Mouse (Mus musculus): Measurements from ENCODE around the gene Enkd1.
A peak's percentile ranks its signal among the peaks of the same experiment; 100 is the strongest.

Enkd1 gene

DNA sequence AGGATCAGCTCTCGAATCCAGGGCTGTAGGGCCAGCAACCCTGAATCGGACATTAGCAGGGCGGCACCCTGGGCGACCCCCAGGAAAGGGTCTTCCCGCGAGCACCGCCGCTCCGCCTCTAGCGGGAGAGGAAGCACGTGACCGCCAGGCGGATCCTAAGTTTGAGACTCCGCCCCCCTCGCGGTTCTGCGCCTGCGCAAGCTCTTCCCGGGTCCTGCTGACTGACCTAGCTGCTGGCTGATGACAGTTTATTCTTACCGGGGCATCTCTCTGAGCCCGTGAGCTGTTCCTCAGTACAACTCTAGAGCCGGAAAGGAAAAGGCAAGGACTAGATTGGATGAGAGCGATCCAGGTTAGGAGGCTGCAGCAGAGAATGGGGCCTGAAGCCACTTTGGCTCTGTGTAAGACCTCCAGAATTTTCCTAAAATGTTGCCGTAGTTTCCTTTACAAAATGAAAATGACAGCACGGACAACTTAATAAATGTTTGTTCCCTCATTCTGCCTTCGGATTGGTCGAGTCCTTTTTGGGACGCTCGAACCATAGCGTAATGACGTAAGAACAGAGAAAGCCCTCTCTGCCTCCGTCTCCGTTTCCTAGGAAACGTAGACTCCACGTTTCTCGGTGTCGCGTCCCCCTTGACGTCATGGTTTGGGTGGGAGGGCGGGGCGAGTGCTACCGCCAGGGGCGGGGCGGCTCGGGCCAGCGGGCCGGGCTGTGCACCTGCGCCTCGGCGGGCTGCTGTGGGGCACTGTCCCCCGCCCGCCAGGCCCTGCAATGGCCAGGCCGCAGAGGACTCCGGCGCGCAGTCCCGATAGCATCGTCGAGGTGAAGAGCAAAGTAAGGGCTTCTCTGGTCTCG is 6.8 kb downstream of the Enkd1 start, which contains the start of the genes Acd and Pard6a:
TSS of gene Acd (minus strand) at position 137 of the 859 bp plus-strand sequence.
TSS of gene Pard6a (plus strand) at position 183 of the 859 bp plus-strand sequence.
- DNase-seq, result peak; percentile 97

DNA sequence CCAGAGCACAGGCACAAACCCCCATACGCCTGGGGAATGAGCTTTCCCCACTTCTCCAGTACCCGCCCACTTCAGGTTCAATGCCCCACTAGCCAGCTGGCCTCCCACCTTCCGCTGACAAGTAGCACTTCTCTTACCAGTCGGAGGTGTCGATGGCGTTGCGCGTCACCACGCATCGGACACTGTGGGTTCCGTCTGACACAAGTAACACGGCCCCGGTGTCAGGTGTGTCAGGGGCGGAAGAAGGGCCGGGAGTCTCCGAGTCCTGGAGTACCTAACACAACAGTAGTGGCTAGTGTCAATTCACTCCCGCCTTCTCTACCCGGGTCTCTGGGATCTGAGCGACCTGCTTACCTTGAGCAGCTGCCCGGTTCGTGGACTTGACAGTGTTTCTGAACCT is 7.4 kb downstream of the Enkd1 start:
- DNase-seq, result peak; percentile 67

DNA sequence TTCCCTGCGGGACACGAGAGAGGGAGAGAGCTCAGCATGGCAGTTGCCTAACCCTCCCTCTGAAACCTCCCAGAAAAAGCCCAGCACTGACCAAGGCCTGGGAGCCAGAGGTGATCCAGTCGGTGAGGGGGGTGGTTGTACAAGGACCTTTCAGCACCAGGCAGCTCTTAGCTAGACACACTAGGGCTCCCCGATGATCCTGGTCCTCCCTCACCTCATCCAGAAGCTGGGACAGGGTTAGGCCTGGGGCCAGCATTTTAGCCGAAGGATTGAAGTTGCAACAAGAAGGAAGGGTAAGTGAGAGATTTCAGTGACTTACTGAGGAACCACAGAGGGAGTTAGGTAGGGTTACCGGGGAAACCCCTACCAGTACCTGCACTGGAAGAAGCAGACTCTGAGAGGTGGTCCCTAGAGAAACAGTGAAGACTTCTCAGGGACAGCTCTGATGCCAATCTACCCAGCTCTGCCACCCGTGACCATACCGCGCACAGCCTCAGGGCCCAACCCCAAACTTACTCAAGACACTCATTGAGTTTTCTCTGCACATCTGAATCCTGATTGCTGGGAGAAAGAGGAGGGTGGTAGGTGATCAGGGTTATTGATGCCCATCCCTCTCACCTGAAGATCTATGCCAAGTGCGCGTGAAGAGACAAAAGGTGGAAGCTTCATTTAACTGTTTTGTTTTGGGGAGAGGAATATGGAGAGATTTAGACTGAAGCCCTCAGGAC is 8.4 kb downstream of the Enkd1 start:
- no peak for DNase-seq

DNA sequence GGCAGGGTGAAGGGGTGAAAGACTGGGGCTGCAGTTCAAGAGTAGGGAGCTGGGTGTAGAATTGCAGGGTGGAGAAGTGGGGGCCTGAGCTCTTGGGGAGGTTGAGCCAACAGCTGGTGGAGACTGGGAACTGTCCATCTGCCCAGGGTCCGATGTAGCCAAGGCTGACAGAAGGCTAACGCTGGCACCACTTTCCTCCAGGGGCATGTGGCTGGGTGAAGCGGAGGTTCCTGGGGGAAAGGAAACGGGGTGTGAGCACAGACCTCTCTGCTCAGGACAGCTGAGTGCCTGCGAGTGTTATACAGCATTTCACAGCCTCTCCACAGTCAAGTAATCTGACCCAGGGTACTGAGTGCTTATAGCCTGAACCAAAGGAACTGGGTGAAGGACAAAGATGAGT is 9.3 kb downstream of the Enkd1 start:
- no peak for DNase-seq

DNA sequence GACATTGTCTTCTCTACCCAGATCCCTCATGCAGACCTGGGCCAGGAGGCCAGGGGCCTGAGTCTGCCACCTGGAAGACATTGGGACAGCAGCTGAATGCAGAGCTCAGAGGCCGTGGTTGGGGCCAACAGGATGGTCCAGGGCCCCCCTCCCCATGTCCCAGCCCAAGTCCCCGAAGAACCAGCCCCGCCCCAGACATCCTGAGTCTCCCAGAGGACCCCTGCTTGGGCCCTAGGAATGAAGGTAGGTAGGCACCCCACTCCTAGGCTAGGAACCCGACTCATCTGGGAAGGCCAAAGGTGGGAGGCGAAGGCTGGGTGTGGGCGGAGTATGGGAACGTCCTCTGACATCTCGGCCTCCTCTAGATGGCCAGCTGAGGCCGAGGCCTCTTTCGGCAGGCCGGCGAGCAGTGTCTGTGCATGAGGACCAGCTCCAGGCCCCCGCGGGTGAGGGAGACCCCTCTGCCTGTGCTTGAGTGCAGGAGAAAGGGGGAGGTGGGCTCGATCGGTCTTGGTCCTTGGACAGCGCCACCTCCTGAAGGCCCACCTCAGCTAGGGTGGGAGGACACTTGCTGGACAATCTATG is 10.7 kb downstream of the Enkd1 start:
- DNase-seq, result no peak

DNA sequence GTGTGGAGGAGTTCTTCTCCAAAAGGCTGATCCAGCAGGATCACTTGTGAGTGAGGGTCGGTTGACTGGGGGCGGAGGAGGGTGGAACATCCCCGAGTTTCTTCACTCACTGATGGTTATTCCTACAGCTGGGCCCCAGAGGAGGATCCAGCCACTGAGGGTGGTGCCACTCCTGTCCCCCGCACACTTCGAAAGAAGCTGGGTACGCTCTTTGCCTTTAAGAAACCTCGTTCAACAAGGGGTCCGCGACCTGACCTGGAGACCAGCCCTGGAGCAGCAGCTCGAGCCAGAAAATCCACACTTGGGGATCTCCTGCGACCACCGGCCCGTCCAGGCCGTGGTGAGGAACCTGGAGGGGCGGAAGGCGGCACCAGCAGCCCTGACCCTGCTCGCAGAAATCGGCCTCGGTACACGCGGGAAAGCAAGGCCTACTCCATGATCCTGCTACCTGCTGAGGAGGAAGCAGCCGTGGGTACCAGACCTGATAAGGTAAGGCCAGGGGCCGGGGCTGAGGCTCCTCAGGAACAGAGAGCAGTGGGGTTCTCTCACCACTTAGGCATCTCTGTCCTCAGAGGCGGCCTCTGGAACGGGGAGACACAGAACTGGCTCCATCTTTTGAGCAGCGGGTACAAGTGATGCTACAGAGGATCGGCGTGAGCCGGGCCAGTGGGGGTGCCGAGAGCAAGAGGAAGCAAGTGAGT is 12.8 kb downstream of the Enkd1 start:
- no peak for DNase-seq

DNA sequence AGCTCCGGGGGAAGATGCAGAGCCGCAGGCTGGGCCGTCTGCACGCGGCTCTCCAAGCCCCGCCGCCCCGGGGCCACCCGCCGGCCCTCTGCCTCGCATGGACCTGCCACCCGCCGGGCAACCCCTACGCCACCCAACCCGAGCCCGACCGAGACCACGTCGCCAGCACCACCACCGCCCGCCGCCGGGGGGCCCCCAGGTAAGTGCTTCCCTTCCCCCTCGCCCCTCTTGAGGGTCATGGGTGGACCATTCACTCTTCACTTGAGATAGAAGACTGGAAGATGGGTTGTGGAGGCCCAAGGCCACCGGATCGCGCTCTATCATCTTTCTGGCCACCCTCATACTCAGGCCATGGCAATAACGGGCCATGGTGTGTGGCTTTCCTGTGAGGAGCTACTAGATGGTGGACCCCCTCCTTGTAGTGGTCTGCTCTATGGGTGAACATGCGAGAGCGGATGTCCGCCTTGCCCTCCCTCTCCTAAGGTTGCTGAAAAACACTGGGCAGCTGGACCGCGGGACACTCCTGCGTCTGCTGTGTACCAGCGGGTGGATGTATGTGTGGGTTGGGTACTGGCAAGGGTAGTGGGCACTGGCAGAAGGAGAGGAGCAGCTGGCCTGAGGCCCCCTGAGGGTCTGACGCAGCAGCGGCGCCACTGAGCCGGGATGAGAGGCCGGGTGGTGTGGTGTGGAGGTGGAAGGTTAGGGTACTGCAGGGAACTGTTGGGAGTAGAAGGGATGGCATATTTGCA is 13.8 kb downstream of the Enkd1 start:
- no peak for DNase-seq

DNA sequence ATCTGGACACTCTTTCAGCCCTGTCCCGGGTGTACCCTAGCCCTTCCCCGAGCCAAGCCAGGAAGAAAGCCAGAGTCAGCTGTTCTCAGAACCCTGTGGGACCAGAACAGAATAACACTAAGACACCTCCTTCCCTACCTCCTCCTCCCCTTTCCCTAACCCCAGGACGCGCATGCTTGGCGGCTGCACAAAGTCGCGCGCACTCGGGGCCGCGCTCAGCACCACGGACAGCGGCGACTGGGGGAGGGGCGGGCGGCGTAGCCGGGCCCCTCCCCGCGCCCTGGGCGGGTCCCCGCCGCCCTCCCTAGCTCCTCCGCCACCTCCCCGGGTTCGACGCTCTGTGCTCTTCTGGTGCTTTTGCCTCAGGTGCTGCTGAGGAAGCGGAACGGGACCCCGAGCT is 14.4 kb downstream of the Enkd1 start:
- DNase-seq, result peak; percentile 73

DNA sequence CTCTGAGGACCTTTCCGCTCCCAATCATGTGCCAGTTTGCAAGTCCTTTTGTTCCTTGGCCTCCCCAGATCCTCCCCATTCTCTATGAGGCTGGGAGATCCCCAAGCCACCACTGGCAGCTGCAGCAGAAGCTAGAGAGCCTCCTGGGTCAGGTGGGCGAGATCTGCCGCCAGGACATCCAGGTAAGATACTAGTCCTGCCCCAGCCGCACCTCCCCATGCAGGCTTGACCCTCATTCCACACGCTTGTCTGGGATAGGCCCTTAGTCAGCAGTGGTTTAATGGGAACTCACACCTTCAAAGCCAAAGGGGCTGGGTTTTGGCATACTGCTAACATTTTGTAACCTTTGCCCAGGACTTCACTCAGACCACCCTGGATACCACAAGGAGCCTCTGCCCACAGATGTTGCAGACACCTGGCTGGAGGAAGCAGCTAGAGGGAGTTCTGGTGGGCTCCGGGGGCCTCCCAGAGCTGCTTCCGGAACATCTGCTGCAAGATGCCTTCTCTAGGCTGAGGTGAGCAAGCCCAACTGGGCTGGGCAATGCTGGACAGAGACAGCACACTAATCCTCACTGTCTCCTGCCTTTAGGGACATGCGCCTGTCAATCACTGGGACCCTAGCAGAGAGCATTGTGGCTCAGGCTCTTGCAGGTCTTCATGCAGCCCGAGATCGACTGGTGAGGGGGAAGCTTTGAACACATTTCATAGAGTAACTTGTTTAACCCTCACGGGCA is 15.4 kb downstream of the Enkd1 start:
- no peak for DNase-seq

DNA sequence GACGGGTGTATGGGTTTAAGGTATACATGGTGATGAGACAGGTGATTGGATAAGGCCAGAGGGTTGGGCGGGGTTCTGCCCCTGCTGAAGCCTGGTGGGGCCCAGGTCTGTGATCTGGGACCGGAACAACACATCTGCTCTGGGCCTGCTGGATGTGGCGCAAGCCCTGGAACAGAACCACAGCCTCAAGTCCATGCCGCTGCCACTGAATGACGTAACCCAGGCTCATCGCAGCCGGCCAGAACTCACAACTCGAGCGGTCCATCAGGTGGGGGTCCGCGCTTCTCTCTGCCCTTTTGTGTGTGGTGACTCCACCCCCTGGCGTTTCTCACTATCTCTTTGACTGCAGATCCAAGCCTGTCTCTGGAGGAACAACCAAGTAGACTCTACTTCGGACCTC is 17.0 kb downstream of the Enkd1 start:
- DNase-seq, result no peak

DNA sequence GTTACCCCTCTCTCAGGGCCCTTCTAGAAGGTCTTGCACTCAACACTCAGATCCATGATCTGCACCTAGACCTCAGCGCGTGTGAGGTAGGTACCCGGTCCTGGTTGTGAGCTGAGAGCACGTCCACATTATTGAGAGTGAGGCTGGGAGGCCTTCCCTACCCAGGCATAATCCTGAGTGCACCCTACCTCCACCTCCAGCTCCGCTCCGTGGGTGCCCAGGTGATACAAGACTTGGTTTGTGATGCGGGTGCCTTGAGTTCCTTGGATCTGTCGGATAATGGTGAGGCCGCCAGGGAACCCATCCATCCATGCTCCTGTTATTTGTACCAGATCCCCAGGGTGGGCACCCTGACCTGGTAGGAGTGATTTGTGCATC is 18.0 kb downstream of the Enkd1 start:
- no peak for DNase-seq

DNA sequence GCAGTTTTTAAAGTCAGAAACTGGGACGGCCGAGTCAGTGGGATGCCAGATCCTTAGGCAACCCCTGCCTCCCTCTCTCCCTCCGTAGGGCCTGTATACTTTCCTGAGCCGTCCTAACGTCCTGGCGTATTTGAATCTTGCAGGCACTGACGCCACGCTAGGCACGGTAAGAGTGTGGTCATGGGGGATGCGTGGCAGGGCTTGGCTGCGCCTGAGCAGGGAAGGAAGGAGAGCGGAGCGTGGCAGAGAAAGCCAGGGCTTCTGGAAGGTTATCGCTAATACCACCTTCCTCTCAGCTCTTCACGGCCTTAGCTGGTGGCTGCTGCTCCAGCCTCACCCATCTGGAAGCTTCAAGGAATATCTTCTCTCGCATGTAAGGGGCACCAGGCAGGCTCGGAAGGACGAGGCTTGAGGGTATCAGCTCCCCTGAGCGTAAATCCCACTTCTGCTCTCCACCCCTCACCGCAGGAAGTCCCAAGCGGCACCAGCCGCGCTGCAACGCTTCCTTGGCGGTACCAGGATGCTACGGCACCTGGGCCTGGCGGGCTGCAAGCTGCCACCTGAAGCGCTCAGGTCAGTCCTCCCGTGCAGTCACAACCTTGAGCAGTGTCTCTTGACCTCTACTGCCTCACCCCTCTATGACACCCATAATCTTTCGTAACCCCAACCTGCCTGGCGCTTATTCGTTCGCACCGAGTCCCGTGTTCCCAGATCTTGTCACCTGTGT is 18.6 kb downstream of the Enkd1 start:
- DNase-seq, result no peak

DNA sequence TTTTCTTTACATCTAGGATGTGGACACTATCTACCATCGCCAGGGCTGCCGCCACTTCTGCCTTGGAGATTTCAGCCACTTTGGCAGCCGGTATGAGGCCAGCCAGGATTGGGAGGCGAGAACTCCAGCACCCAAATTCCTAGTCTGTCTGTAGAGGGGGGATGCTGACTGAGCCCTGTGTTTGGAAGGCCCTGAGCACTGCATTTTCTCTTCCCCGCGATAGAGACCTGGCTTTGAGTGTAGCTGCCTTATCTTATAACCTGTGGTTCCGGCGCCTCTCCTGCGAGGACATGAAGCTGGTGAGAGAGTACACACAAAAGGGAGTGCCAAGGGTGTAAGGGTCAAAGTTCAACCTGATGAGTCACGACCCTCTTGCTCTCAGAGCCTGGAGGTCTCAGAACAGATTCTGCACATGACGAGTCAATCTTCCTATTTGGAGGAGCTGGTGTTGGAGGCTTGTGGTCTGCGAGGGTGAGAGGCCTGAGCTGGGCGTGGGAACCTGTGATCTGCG is 19.7 kb downstream of the Enkd1 start:
- DNase-seq, result no peak

DNA sequence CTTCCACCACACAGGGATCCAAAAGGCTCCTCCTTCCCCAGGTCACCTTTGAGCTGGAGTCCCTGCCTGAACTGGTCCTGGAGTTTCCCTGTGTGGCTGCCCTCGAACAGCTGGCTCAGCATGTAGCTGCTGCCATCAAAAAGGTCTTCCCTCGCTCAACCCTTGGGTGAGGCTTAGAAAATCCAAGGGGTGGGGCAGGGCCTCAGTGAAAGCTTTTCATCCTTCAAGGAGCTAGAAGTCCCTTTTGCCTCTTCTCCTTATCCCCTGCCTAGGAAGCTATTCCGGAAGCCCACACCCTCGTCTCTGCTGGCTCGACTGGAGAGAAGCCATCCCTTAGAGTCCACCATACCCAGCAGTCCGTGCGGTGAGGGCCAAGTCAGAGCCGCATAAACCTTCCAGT is 20.5 kb downstream of the Enkd1 start:
- DNase-seq, result no peak

DNA sequence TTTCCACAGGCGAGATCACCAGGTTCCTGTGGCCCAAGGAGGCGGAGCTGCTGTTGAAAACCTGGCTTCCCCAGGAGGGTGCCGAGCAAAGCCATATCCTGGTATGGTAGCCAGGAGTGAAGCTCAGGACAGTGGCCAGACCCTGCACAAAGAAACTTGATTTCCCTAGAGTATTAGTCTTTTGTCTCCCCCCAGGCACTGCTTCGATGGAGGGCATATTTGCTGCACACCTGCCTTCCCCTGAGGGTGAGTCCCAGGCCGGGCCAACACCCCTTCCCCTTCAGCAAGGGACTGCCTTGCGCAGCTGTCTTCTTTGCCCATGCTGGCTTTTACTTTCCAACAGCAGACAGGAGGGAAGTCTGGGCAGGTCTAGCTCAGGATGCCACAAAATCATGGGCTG is 21.5 kb downstream of the Enkd1 start:
- DNase-seq, result no peak

DNA sequence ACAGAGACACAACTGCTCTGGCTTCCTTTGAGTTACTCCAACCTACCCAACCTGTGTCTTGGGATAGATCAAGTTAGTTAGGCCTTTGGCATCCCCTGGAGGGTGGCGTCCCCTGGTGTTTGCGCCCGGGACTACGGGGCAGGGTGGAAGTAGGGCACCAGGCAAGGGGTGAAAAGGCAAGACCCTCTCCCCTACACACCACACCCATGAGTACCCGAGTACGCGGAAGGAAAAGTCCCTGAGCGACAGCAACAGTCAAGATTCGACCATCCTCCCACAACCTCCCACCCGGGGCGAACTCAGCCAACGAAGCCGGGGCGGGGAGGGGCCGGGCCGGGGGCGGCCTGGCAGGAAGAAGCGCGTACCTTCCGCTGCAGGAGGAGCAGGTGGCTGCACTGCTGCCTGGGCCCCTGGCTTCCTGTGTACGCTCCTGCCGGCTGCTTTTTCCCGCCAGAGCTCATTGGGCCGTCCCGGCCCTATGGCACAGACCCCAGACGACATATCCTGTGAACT is 22.2 kb downstream of the Enkd1 start, which contains the start of gene Carmil2:
TSS of gene Carmil2 (plus strand) at position 479 of the 513 bp plus-strand sequence.
- peak; percentile 52 for DNase-seq

DNA sequence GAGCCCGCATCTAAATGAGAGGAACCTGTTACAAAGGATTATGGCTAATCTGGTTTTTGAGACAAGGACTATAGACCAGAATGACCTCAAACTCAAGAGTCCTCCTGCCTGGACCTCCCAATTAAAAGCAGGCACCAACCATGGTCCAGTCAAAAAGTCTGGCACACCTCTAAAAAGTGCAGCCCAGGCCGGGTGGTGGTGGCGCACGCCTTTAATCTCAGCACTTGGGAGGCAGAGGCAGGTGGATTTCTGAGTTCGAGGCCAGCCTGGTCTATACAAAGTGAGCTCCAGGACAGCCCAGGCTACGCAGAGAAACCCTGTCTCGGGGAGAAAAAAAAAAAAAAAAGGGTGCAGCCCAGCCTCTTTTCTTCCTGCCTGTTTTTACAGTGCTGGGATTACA is 22.7 kb downstream of the Enkd1 start:
- DNase-seq, result no peak

DNA sequence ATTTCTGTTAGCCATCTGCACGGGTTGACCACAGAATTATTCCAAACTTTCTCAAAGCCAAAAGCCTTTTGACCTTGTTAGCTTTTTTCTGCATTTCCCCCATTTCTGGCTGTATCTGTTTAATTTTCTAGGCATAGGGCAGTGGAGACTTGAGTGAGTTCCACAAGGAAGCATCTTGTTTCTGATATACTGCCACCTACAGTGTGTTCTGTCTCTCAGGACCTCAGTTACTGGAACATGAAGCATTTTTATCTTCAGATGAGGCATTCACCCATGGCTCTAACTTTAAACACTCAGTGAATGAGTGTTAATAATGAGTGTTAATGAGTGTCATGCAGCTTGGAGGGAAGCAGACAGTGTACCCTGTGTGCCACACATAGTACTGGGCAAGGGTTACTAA is 30.1 kb downstream of the Enkd1 start:
- no peak for DNase-seq

DNA sequence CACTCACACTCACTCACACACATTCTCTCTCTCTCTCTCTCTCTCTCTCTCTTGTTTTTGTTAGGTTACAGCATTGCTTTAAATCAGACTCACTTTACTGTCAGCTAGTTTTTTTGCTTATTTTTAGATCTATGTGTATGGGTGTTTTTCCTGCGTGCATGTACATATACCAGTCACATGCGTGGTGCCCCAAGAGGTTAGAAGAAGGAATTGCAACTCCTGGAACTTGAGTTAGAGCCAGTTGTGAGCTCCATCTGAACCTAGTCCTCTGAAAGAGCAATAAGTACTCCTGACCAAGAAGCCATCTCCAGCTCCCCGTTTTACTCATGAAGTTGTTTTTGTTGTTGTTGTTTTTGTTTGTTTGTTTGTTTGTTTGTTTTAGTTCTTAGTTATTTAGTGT is 46.8 kb downstream of the Enkd1 start:
- DNase-seq, result no peak

DNA sequence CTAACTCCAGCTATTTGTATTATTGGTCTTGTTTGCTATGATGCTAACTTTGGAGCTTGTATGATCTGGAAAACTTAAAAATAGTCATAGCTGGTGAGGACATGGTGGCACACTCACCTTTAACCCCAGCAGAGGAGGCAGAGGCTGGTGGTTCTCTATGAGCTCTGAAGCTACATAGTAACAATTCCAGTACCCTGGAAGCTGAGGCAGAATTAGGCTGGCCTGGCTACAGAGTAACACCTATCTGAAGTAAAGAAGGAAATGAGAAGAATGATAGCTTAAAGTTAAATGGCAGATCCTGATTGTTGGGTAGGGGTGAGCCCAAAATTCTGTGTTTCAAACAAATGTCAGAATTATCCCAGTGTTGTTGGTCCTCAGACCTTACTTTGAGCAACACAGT is 50.4 kb downstream of the Enkd1 start:
- no peak for DNase-seq
